Mouse (Mus musculus): ENCODE data around the gene Sh2b2. TPM values are rescaled to one million over a fixed set of nuclear protein-coding genes. Genes with fewer than 3 reads are reported as not detected.

Gene Sh2b2
- polyA plus RNA-seq, 1 experiment from 2014 or later: 17.4 TPM

DNA sequence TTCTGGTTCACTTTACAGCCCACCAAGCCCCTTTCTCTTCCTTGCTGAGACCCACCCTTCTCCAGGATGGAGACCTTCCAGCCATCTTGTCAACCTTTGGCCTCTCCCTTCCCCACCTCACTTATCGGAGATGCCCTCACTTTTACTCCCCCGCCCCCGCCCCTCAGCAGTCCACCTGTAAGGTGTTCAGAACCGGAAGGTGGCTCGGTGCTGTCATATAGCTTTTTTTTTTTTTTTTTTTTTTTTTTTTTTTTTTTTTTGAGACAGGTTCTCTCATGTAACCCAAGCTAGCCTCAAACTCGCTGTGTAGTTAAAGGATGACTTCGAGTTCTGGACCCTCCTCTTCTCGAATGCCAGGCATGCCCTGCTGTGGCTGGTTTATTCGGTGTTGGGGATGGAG, 73.4 kb downstream of the Sh2b2 start:
- peaks cover 28% of the 10 kb centered on the region for H3K4me1 ChIP-seq

DNA sequence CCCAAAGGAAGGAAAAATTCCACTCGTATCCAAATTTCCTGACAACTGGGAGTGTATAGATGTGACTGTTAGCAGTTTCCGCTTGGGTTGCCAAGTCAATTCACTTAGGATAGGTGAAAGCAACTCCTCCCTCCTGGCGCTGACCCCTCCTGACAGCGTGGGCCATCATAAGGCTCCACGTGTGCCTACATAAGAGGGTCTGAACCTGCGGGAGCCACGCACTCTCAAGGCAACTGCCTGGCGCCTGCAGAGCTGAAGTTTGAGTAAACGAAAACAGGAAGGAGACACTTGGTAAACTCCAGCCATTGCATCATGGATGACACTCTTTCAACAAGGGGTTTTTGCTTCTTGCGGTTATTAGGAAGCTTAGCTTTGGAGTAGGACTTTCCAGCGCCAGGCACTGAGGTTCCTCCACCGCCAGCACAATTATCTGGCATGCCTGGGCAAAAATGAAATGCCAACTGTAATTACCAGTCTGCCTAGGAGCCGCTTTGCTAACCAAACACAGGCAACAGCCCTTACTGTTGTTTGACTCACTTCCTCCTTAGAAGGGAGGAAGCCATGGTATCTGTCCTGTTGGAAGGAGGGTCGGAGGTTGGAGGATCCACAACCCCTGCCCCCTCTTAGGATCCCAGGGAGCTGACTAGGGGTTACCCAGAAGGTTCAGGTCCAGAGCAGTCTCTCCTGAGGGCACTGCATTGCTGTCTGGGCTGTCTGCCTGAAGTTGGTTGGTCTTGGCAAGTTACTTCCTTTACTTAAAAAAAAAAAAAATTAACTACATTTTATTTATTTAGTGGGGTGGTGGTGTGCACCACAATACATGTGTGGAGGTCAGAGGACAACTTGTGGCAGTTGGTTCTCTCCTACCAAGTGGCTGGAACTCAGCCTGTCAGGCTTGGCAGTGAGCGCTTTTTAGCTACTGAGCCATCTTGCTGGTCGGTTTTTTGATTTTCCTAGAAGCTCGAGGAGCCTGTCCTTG, 74.7 kb downstream of the Sh2b2 start:
- Histone ChIP-seq H3K4me3 (peak overlapping the region; percentile 60), H3K36me3 (ENCODE audit: poor library complexity, severe bottlenecking) (peaks cover 12% of the 10 kb centered on the region; the same call in 1 of the 2 replicates), H3K4me1 (peaks cover 28% of the 10 kb centered on the region), H3K27me3 (0 out of 2 replicates have a peak, but pooled peaks cover 8% of the 10 kb centered on the region), H3K4me2 (peak overlapping the region; percentile 86), H3K9ac (peak overlapping the region; percentile 79; the same call in 1 of the 2 replicates), H3K27ac (no peak overlapping the region), H3K9me3 (replicated peaks) (peaks cover 7% of the 10 kb centered on the region; the same call in 1 of the 2 replicates)
- WGBS: 40% methylated on average over 17 of the region's 17 CpGs
- no peak for ATAC-seq

More for the DNA sequence above, 73.4 kb downstream of the Sh2b2 start:
- Histone ChIP-seq H3K27ac (no peak overlapping the region), H3K9me3 (replicated peaks) (peaks cover 4% of the 10 kb centered on the region; the same call in 1 of the 2 replicates), H3K4me3 (no peak overlapping the region), H3K27me3 (0 out of 2 replicates have a peak, but pooled peaks cover 8% of the 10 kb centered on the region), H3K36me3 (ENCODE audit: poor library complexity, severe bottlenecking) (peaks cover 12% of the 10 kb centered on the region), H3K9ac (no peak overlapping the region), H3K4me2 (no peak overlapping the region)
- ATAC-seq: no peak
- 76% methylated on average over 9 of the region's 9 CpGs for WGBS

DNA sequence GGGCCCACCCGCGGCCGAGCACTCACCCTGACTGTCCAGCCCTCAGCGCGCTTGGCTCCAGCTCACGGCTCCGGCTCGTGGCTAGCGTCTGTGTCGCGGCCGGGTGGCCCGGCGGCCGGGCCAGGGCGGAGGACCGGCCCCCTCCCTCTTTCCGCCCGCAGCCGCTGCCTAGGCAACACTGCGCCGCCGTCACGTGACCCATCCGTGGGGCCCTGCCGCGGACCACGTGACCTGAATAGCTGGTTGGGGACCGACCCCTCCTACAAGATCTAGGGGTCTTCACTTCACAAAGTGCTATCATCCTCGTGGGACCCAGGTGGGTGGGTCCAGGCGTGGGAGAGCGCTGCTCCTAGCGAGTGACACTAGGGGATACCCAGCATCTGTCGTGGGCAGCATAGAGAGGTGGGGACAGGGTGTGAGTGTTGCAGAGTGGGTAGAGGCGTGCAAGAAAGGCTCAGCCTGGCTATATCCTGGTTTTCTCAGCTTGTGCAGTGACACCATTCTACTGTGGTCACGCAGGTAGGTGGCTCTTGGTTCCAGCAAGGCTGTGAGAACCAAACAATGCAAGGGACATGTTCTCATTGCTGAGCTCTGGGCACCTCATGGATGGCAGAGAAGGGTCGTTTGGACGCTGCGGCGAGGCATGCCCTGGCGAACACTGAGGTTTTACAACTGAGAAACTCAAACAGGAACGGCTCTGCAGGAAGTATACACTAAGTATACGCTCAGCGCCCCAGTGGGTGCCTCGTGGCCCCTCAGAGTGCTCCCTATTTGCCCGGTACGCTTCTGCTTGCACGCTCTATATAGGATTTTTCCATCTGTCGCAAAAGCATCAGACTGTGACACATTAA, 75.6 kb downstream of the Sh2b2 start, which contains the start of gene Orai2:
TSS of gene Orai2 (minus strand) at position 202 of the 851 bp plus-strand sequence.
- H3K36me3 ChIP-seq (ENCODE audit: poor library complexity, severe bottlenecking): peaks cover 12% of the 10 kb centered on the region; the same call in 1 of the 2 replicates
- H3K4me1 ChIP-seq: peaks cover 28% of the 10 kb centered on the region
- H3K27ac ChIP-seq: peak within 1 kb of the TSS; percentile 51
- peak within 1 kb of the TSS; percentile 86 for H3K4me2 ChIP-seq
- H3K9me3 ChIP-seq (replicated peaks): peaks cover 7% of the 10 kb centered on the region; the same call in 1 of the 2 replicates
- peak within 1 kb of the TSS; percentile 60 for H3K4me3 ChIP-seq
- H3K27me3 ChIP-seq: 0 out of 2 replicates have a peak, but pooled peaks cover 8% of the 10 kb centered on the region
- 5% methylated on average over 49 of the region's 49 CpGs for WGBS
- H3K9ac ChIP-seq: peak within 1 kb of the TSS; percentile 79
- peak; percentile 92 for ATAC-seq

DNA sequence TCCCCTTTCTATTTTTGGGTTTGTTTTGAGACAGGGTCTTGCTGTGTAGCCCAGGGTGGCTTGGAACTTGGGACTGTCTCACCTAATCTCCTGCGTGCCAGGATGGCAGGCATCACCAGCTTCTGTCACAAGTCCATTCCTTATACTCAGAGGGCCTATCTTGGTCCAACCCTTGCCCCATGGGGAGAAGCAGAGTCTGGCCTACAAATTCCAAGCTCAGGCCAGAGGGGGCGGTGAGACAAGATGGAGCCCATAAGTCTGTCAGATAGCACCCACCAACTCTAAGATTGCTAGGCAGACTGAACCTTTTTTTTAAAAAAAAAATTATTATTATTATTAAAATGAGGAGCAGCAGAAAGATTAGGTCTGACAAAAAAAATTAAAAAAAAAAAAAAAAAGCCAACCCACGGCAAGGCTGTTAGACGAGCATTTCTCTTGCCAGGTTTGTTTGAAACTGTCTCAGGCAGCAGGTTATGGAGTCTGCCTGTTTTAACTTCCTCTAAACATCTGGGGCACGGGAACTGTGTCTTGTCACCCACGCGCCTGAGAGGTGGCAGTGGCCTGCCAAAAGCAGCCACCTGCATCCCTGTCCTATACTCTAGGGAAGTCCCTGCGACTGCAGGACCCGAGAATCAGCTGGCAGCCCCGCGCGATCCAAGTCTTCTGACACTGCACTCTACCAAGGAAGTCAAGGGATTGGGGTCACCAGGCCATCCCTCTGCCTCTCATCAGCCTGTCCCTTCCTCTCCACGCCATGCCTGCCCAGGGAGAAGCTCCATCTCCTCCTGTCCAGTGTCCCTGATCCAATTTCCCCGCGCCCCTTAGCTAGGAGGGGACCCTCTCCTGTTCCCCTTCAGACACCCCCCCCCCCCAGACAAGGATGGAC, 76.5 kb downstream of the Sh2b2 start:
- Histone ChIP-seq H3K9ac (peak overlapping the region; percentile 79), H3K4me2 (peak overlapping the region; percentile 86), H3K36me3 (ENCODE audit: poor library complexity, severe bottlenecking) (peaks cover 16% of the 10 kb centered on the region), H3K27ac (0 out of 2 replicates have a peak overlapping the region, but pooled peaks have one; percentile 1), H3K4me3 (peak overlapping the region; percentile 60), H3K4me1 (peaks cover 28% of the 10 kb centered on the region), H3K27me3 (0 out of 2 replicates have a peak, but pooled peaks cover 8% of the 10 kb centered on the region), H3K9me3 (replicated peaks) (peaks cover 7% of the 10 kb centered on the region; the same call in 1 of the 2 replicates)
- peak; percentile 34; the same call in 1 of the 2 replicates for ATAC-seq
- WGBS: 12% methylated on average over 15 of the region's 15 CpGs

Other genes with a start within 250 kb of the Sh2b2 start
- gene Upk3b, start 208.1 kb downstream of the Sh2b2 start, polyA plus RNA-seq (2015; fragmentation: Nextera tagmentation; extraction: Ambion mirVana): not detected in 2 replicates
- gene Upk3bl, start 192.1 kb downstream of the Sh2b2 start, polyA plus RNA-seq (2015; fragmentation: Nextera tagmentation; extraction: Ambion mirVana): not detected in 2 replicates
- 5.1 and 7.8 TPM in 2 replicates for gene Rasa4, start 162.6 kb downstream of the Sh2b2 start, polyA plus RNA-seq (2015; fragmentation: Nextera tagmentation; extraction: Ambion mirVana)
- 282 and 287 TPM in 2 replicates for gene Polr2j, start 129.9 kb downstream of the Sh2b2 start, polyA plus RNA-seq (2015; fragmentation: Nextera tagmentation; extraction: Ambion mirVana)
- gene Lrwd1, start 110.5 kb downstream of the Sh2b2 start, polyA plus RNA-seq (2015; fragmentation: Nextera tagmentation; extraction: Ambion mirVana): 43.2 and 45.2 TPM in 2 replicates
- 18.4 and 22.8 TPM in 2 replicates for gene Alkbh4, start 110.4 kb downstream of the Sh2b2 start, polyA plus RNA-seq (2015; fragmentation: Nextera tagmentation; extraction: Ambion mirVana)
- 17.4 and 21.9 TPM in 2 replicates for gene Orai2, start 75.8 kb downstream of the Sh2b2 start, polyA plus RNA-seq (2015; fragmentation: Nextera tagmentation; extraction: Ambion mirVana)
- gene Prkrip1, start 47.6 kb downstream of the Sh2b2 start, polyA plus RNA-seq (2015; fragmentation: Nextera tagmentation; extraction: Ambion mirVana): 64.2 and 74.0 TPM in 2 replicates